Mouse (Mus musculus) neural tube, embryonic 12.5 days (tissue): ENCODE data around the gene Csmd2. TPM values are rescaled to one million over a fixed set of nuclear protein-coding genes. Genes with fewer than 3 reads are reported as not detected.

Experiments used
- ATAC-seq: fragments of 200-750 bp; cut with Nextera tagmentation; 2 replicates; pipeline ENCODE4 v1.8.0; 2017; ENCODE audit warnings: low read depth, mild to moderate bottlenecking, moderate TSS enrichment, moderate library complexity; ENCODE audit not compliant: low FRiP score
- H3K27ac ChIP-seq: fragments of 300-500 bp; sonication (generic); 2 replicates; pipeline ENCODE4 v1.5.1; 2016
- H3K27me3 ChIP-seq: fragments of 300-500 bp; sonication (generic); replicated peaks from 2 replicates; pipeline ENCODE4 v1.6.1; 2016; ENCODE audit warnings: mild to moderate bottlenecking
- H3K36me3 ChIP-seq: fragments of 300-500 bp; sonication (generic); 2 replicates; pipeline ENCODE4 v1.6.1; 2016; ENCODE audit warnings: mild to moderate bottlenecking
- H3K4me1 ChIP-seq: fragments of 300-500 bp; sonication (generic); 2 replicates; pipeline ENCODE4 v1.6.1; 2016
- H3K4me2 ChIP-seq: fragments of 300-500 bp; sonication (generic); replicated peaks from 2 replicates; pipeline ENCODE4 v1.6.1; 2016; ENCODE audit warnings: mild to moderate bottlenecking
- H3K4me3 ChIP-seq: fragments of 300-500 bp; sonication (generic); 2 replicates; pipeline ENCODE4 v1.5.1; 2016
- H3K9ac ChIP-seq: fragments of 300-500 bp; sonication (generic); 2 replicates; pipeline ENCODE4 v1.6.1; 2016; ENCODE audit warnings: mild to moderate bottlenecking
- H3K9me3 ChIP-seq: fragments of 300-500 bp; sonication (generic); 2 replicates; pipeline ENCODE4 v1.6.1; 2016; ENCODE audit warnings: mild to moderate bottlenecking
- WGBS: fragments of 180-500 bp; shearing (Covaris S2); methylation state at CpG from one replicate; pipeline ENCODE4 v1.1.7; 2016; 5-methylcytosine and 5-hydroxymethylcytosine counted together
- polyA plus RNA-seq: library from polyadenylated mRNA; unstranded; fragments of >200 nt; fragmentation: Nextera tagmentation; extraction: Ambion mirVana; gene quantifications from 2 replicates; pipeline ENCODE4 v1.2.1, GENCODE M21; 2016

The Csmd2 gene
- polyA plus RNA-seq, 1 experiment from 2014 or later, result 4.8 TPM

- Histone ChIP-seq H3K27me3 (no peaks in the 10 kb centered on the region), H3K27ac (no peak overlapping the region), H3K4me2 (no peak overlapping the region), H3K4me3 (no peak overlapping the region), H3K9me3 (peaks cover 7% of the 10 kb centered on the region; the same call in 1 of the 2 replicates), H3K4me1 (no peaks in the 10 kb centered on the region), H3K9ac (no peak overlapping the region), H3K36me3 (no peaks in the 10 kb centered on the region)
- no peak for ATAC-seq
- WGBS, result 79% methylated on average over 6 of the region's 6 CpGs
Measured at GRCm38 (mm10) chr4:128128546-128128945, 140.9 kb downstream of the Csmd2 start.

DNA sequence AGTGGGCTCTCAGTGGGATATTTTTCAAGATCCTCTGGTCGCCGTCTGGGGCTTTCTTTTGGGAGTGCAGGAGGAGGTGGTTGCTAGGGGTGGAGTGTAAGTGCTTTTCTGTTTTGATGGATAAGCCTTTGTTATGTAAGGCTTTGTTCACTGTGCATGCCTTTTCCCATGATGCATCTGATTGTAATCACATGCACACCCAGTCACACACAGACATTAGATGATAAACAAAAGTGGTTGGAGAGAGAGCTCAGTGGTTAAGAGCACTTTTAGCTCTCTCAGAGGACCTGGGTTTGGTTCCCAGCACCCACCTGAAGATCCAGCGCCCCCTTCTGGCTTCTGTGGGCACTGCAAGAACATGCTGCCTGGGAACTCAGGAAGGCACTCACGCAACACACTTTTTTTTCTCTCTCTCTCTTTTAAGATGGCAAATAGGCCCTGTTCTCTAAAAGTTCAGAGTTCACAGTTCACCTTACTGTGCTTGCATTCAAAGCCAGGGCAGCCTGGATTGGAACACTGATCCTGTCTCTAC is 143.0 kb downstream of the Csmd2 start:
- ATAC-seq, result no peak

GRCm38 (mm10) chr4:128131666-128132065 is 144.0 kb downstream of the Csmd2 start:
- Histone ChIP-seq H3K4me2 (no peak overlapping the region), H3K9me3 (no peaks in the 10 kb centered on the region), H3K4me3 (no peak overlapping the region), H3K27me3 (no peaks in the 10 kb centered on the region), H3K4me1 (peaks cover 11% of the 10 kb centered on the region; the same call in 1 of the 2 replicates), H3K9ac (no peak overlapping the region), H3K36me3 (no peaks in the 10 kb centered on the region), H3K27ac (no peak overlapping the region)
- WGBS, result 89% methylated on average over 4 of the region's 4 CpGs
- no peak for ATAC-seq

More for the DNA sequence above, 143.0 kb downstream of the Csmd2 start:
- 62% methylated on average over 4 of the region's 4 CpGs for WGBS
- Histone ChIP-seq H3K4me2 (no peak overlapping the region), H3K9ac (no peak overlapping the region), H3K36me3 (no peaks in the 10 kb centered on the region), H3K27me3 (no peaks in the 10 kb centered on the region), H3K4me1 (peaks cover 11% of the 10 kb centered on the region; the same call in 1 of the 2 replicates), H3K4me3 (no peak overlapping the region), H3K9me3 (no peaks in the 10 kb centered on the region), H3K27ac (no peak overlapping the region)

GRCm38 (mm10) chr4:128132876-128133646 is 145.4 kb downstream of the Csmd2 start:
- no peak overlapping the region for H3K9ac ChIP-seq
- ATAC-seq, result no peak
- H3K4me1 ChIP-seq, result peaks cover 11% of the 10 kb centered on the region; the same call in 1 of the 2 replicates
- no peaks in the 10 kb centered on the region for H3K9me3 ChIP-seq
- no peaks in the 10 kb centered on the region for H3K36me3 ChIP-seq
- WGBS, result 77% methylated on average over 11 of the region's 11 CpGs
- H3K4me3 ChIP-seq, result no peak overlapping the region
- no peak overlapping the region for H3K4me2 ChIP-seq
- H3K27ac ChIP-seq, result no peak overlapping the region
- no peaks in the 10 kb centered on the region for H3K27me3 ChIP-seq

DNA sequence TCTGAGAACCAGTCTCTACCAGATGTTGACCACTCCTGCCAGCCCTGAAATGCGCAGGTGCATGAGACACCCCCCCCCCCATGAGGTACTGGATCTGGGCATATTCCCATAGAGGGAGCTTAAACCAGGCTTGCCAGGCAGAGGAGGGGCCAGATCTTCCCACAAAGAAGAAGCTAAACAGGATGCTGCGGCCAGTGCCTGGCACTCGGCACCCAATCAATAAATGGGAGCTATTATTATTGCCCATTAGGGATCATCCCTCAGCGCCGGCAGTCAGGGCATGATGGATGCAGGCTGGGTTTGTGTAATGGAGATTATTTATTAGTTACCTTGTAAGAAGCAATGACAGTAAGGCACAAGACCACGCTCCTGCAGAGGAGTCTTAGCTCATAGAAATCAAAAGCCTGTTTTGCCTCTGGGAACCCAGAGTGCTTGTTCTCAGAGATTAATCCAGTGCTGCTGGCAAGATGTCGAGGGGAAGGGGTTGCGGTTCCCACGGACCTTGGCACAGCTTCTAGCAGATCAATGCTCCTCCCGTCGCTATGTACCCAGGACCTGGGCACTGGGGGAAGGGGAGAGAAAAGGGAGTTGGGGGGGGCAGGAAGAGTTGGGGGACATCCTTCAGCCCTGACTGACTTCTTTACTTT is 146.8 kb downstream of the Csmd2 start:
- no peak for ATAC-seq
- no peaks in the 10 kb centered on the region for H3K36me3 ChIP-seq
- H3K4me3 ChIP-seq, result no peak overlapping the region
- no peaks in the 10 kb centered on the region for H3K27me3 ChIP-seq
- peaks cover 11% of the 10 kb centered on the region; the same call in 1 of the 2 replicates for H3K4me1 ChIP-seq
- no peak overlapping the region for H3K4me2 ChIP-seq
- no peaks in the 10 kb centered on the region for H3K9me3 ChIP-seq
- 70% methylated on average over 11 of the region's 11 CpGs for WGBS
- no peak overlapping the region for H3K27ac ChIP-seq
- no peak overlapping the region for H3K9ac ChIP-seq

DNA sequence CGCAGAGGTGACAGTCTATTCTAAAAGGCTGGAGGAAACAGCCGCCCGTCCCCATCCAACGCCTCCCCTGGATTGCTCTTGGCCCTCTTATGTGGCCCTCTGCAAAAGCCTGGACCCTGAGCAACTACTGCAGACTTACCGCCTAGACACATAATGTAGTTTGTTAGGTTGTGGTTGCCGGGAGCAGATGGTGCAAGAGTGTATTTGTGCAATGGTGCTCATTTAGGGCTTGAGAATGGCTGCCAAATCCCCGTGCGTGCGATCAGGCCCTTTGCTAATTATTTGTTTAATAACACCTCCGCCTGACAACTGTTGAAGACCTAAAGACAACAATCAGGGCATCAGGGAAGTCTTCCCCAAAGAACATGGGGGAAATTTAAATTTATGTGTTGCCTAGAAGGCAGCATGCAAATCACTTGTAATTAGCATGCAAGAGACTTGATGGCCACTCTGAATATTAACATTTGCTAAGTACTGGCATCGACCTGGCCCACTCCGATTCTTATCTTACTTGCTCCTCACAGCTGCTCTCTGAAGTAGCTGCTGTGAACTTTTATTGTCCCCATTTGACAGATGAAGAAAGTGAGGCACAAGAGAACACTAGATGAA is 147.5 kb downstream of the Csmd2 start:
- no peak overlapping the region for H3K9ac ChIP-seq
- no peaks in the 10 kb centered on the region for H3K36me3 ChIP-seq
- H3K4me3 ChIP-seq, result no peak overlapping the region
- peaks cover 11% of the 10 kb centered on the region; the same call in 1 of the 2 replicates for H3K4me1 ChIP-seq
- no peak for ATAC-seq
- H3K27ac ChIP-seq, result no peak overlapping the region
- H3K4me2 ChIP-seq, result no peak overlapping the region
- H3K27me3 ChIP-seq, result no peaks in the 10 kb centered on the region
- WGBS, result 72% methylated on average over 12 of the region's 12 CpGs
- H3K9me3 ChIP-seq, result no peaks in the 10 kb centered on the region

- no peak for ATAC-seq
- 77% methylated on average over 2 of the region's 2 CpGs for WGBS
- Histone ChIP-seq H3K4me3 (no peak overlapping the region), H3K36me3 (no peaks in the 10 kb centered on the region), H3K9me3 (no peaks in the 10 kb centered on the region), H3K27ac (no peak overlapping the region), H3K27me3 (no peaks in the 10 kb centered on the region), H3K4me1 (peaks cover 3% of the 10 kb centered on the region; the same call in 1 of the 2 replicates), H3K9ac (no peak overlapping the region), H3K4me2 (no peak overlapping the region)
Measured at GRCm38 (mm10) chr4:128139991-128140390, 152.3 kb downstream of the Csmd2 start.

- Histone ChIP-seq H3K27ac (no peak overlapping the region), H3K4me2 (no peak overlapping the region), H3K4me3 (no peak overlapping the region), H3K9ac (no peak overlapping the region), H3K4me1 (no peaks in the 10 kb centered on the region), H3K27me3 (no peaks in the 10 kb centered on the region), H3K9me3 (no peaks in the 10 kb centered on the region), H3K36me3 (no peaks in the 10 kb centered on the region)
- 64% methylated on average over 10 of the region's 10 CpGs for WGBS
- no peak for ATAC-seq
Measured at GRCm38 (mm10) chr4:128141161-128142101, 153.8 kb downstream of the Csmd2 start.

- no peak overlapping the region for H3K4me2 ChIP-seq
- H3K36me3 ChIP-seq, result no peaks in the 10 kb centered on the region
- no peak for ATAC-seq
- H3K4me3 ChIP-seq, result no peak overlapping the region
- no peaks in the 10 kb centered on the region for H3K4me1 ChIP-seq
- 87% methylated on average over 3 of the region's 3 CpGs for WGBS
- H3K27ac ChIP-seq, result no peak overlapping the region
- no peaks in the 10 kb centered on the region for H3K9me3 ChIP-seq
- no peaks in the 10 kb centered on the region for H3K27me3 ChIP-seq
- H3K9ac ChIP-seq, result no peak overlapping the region
Measured at GRCm38 (mm10) chr4:128142279-128142678, 154.6 kb downstream of the Csmd2 start.

DNA sequence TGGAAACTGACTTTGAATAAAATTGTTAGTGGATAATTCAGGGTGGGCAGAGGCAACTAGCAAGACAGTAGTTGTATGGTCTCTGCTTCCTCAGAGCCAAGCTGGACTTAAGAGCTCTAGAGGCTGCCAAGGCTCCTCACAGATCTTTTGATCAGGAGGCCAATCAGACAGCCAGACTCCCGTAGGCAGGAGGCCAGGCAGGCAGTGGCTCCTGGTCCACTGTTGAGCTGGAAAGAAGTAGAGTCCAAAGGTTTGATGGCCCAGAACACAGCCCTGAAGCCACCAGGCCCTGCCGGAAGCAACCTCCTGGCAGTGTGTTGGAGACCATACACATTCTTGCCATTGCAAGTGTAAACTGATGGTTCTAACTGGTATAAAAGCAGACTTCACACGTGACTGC is 155.5 kb downstream of the Csmd2 start:
- H3K4me1 ChIP-seq, result no peaks in the 10 kb centered on the region
- no peak overlapping the region for H3K4me2 ChIP-seq
- no peaks in the 10 kb centered on the region for H3K36me3 ChIP-seq
- H3K9me3 ChIP-seq, result no peaks in the 10 kb centered on the region
- H3K27me3 ChIP-seq, result no peaks in the 10 kb centered on the region
- ATAC-seq, result no peak
- WGBS, result 86% methylated on average over 3 of the region's 3 CpGs
- no peak overlapping the region for H3K27ac ChIP-seq
- H3K9ac ChIP-seq, result no peak overlapping the region
- no peak overlapping the region for H3K4me3 ChIP-seq

DNA sequence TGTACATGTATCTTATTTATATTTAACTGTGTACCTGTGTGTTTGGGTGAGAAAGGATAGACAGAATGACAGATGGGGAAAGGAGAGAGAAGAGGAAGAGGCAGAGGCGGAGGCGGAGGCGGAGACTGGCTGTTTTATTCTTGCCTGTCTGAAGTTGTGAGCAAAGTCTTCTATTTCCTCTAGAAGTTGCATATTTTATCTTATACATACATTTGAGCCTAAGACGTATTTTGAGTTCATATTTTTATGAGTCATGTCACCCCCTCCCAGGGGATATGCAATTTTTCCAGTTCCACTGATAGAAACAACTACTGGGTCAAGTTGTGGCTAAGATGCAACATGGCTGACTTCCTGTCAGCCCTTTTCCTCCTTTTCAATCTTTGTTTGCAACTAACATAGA is 161.9 kb downstream of the Csmd2 start:
- Histone ChIP-seq H3K27me3 (no peaks in the 10 kb centered on the region), H3K36me3 (no peaks in the 10 kb centered on the region), H3K4me2 (no peak overlapping the region), H3K27ac (no peak overlapping the region), H3K9me3 (no peaks in the 10 kb centered on the region), H3K4me3 (no peak overlapping the region), H3K9ac (no peak overlapping the region), H3K4me1 (0 out of 2 replicates have a peak, but pooled peaks cover 3% of the 10 kb centered on the region)
- WGBS, result 89% methylated on average over 4 of the region's 4 CpGs
- ATAC-seq, result no peak
